ENCODE assay signal across 22 mouse cellular contexts in the genomic region with DNA sequence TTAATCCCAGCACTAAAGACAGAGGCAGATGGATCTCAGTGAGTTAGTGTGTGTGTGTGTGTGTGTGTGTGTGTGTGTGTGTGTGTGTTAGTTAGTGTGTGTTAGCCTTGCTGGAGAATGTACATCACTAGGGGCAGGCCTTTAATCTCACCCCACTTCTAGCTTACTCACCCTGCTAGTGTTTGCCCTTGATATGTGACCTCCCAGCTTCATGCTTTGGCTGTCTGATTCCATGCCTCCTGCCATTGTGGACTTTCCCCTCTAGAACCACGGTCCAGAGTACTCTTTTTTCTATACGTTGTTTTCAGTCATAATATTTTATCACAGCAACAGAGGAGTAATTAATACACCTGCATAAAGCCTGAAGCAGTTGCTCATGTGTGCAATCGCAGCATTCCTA. TPM values are rescaled to one million over a fixed set of nuclear protein-coding genes. Genes with fewer than 3 reads are reported as not detected.
"Had no signal": no experiment of that assay in that cellular context is flagged by ENCODE, and none has a peak within 500 bp of the region (broad histone marks: within the 10 kb centered on the region; RNA-seq: fewer than 3 reads in every experiment).

No protein-coding gene starts in this region.

- H3K27ac ChIP-seq: liver, embryonic 15.5 days; midbrain, embryonic 10.5 days; midbrain, embryonic 12.5 days; neural tube, embryonic 13.5 days; neural tube, embryonic 15.5 days; stomach, embryonic 15.5 days had no signal

- H3K9ac ChIP-seq: liver, embryonic 15.5 days; lung, embryonic 14.5 days; midbrain, embryonic 12.5 days; neural tube, embryonic 13.5 days; neural tube, embryonic 15.5 days; stomach, embryonic 15.5 days had no signal

- ATAC-seq: midbrain, embryonic 16.5 days had no signal

- H3K4me2 ChIP-seq: liver, embryonic 15.5 days; lung, embryonic 14.5 days; midbrain, embryonic 12.5 days; neural tube, embryonic 13.5 days; neural tube, embryonic 15.5 days; stomach, embryonic 15.5 days had no signal

- H3K27me3 ChIP-seq: liver, embryonic 15.5 days; midbrain, embryonic 12.5 days; neural tube, embryonic 13.5 days; neural tube, embryonic 15.5 days; stomach, embryonic 15.5 days had no signal

- H3K9me3 ChIP-seq: liver, embryonic 15.5 days; midbrain, embryonic 10.5 days; midbrain, embryonic 12.5 days; neural tube, embryonic 13.5 days; neural tube, embryonic 15.5 days; stomach, embryonic 15.5 days had no signal

- H3K4me3 ChIP-seq: liver, embryonic 15.5 days; midbrain, embryonic 10.5 days; midbrain, embryonic 12.5 days; myocyte; neural tube, embryonic 13.5 days; neural tube, embryonic 15.5 days; stomach, embryonic 15.5 days had no signal

- H3K4me1 ChIP-seq: liver, embryonic 15.5 days; neural tube, embryonic 13.5 days; neural tube, embryonic 15.5 days; stomach, embryonic 15.5 days had no signal

- DNase-seq: lung, adult 18-20 months; lung, embryonic 14.5 days; lung, postnatal 10 days; lung, postnatal 4 days; midbrain, embryonic 14.5 days; retina, postnatal 1 day; right cerebral cortex, adult 18-20 months; right cerebral cortex, postnatal 25 days; right cerebral cortex, postnatal 4 days; thymus, adult 18-20 months; thymus, postnatal 14 days; thymus, postnatal 36 days had no signal

RNA-seq across cellular contexts. Expression of gene Rhpn2, which starts 22.8 kb away (rescaled TPM):
- total RNA-seq: megakaryocyte, adult 5-6 weeks; megakaryocyte-erythroid progenitor cell, adult 5-6 weeks had no signal
